14 mouse cellular contexts compared by ENCODE assay signal in the genomic region with DNA sequence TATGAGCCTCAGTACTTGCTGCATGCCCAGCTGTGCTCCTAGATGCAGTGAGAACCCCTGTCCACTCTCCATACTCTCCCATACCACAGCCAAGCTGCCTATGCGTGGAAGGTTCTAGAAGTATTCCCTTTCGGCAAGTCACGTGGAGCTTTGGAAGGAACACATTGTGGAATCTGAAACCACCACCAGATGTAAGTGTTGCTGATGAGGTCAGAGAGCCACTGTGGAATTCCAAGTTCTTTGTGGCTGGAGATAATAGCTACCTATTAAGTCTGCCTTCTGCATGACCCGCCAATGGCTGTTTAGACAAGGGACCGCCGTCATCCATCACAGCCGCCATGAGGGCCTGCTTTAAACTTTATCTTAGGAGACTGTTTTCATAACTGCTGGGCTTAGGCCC.
DNase-seq lines count a peak whose midpoint lies in the region; ATAC-seq and TF ChIP-seq lines count a peak whose summit lies in the region.
"Had no signal": no experiment of that assay in that cellular context is flagged by ENCODE, and none has a peak within 500 bp of the region (broad histone marks: within the 10 kb centered on the region; RNA-seq: fewer than 3 reads in every experiment).

No protein-coding gene starts in this region.

- H3K9ac ChIP-seq in hindbrain, embryonic 11.5 days (ENCODE audit: low read depth, low read length), result no peak overlapping the region

- H3K27ac ChIP-seq in hindbrain, embryonic 10.5 days, result peak overlapping the region; percentile 24; the same call in 1 of the 2 replicates
- H3K27ac ChIP-seq in hindbrain, embryonic 11.5 days (ENCODE audit: low read depth, low read length), result no peak overlapping the region
- H3K27ac ChIP-seq in embryonic facial prominence, embryonic 10.5 days (replicated peaks), result peak overlapping the region; percentile 61
- no peak overlapping the region for H3K27ac ChIP-seq in left cerebral cortex, adult 2 months

- peaks cover 32% of the 10 kb centered on the region for H3K4me1 ChIP-seq in hindbrain, embryonic 10.5 days (replicated peaks)
- H3K4me1 ChIP-seq in hindbrain, embryonic 11.5 days (replicated peaks; ENCODE audit: control insufficient read depth, insufficient read depth, low read length), result no peaks in the 10 kb centered on the region
- H3K4me1 ChIP-seq in embryonic facial prominence, embryonic 10.5 days, result peaks cover 17% of the 10 kb centered on the region

- TF ChIP-seq CTCF in left cerebral cortex, adult 2 months (IDR thresholded peaks at IDR 0.05), result no peak

- 72% methylated on average over 7 of the region's 7 CpGs for WGBS in hindbrain, embryonic 10.5 days
- WGBS in hindbrain, embryonic 11.5 days, result 50% methylated on average over 7 of the region's 7 CpGs
- WGBS in embryonic facial prominence, embryonic 10.5 days, result 52% methylated on average over 7 of the region's 7 CpGs

- H3K9me3 ChIP-seq in hindbrain, embryonic 10.5 days, result peaks cover 12% of the 10 kb centered on the region
- H3K9me3 ChIP-seq in hindbrain, embryonic 11.5 days (ENCODE audit: control insufficient read depth, low read length), result no peaks in the 10 kb centered on the region
- H3K9me3 ChIP-seq in embryonic facial prominence, embryonic 10.5 days, result peaks cover 14% of the 10 kb centered on the region

- intact Hi-C loops in left cerebral cortex, adult 2 months (cut with DNase I), result no loop called here

- H3K4me2 ChIP-seq in hindbrain, embryonic 11.5 days (replicated peaks; ENCODE audit: low read depth, low read length), result no peak overlapping the region

- no peaks in the 10 kb centered on the region for H3K27me3 ChIP-seq in hindbrain, embryonic 10.5 days (ENCODE audit: insufficient read depth, poor library complexity, severe bottlenecking)
- no peaks in the 10 kb centered on the region for H3K27me3 ChIP-seq in hindbrain, embryonic 11.5 days (ENCODE audit: control insufficient read depth, insufficient read depth, low read length)
- no peaks in the 10 kb centered on the region for H3K27me3 ChIP-seq in embryonic facial prominence, embryonic 10.5 days (replicated peaks; ENCODE audit: low read depth, poor library complexity, severe bottlenecking)
- H3K27me3 ChIP-seq: CH12.LX had no signal

- ATAC-seq in hindbrain, embryonic 11.5 days (ENCODE audit: low FRiP score), result no peak

- H3K4me3 ChIP-seq in hindbrain, embryonic 10.5 days, result no peak overlapping the region
- H3K4me3 ChIP-seq in hindbrain, embryonic 11.5 days (ENCODE audit: low read depth, low read length), result no peak overlapping the region
- no peak overlapping the region for H3K4me3 ChIP-seq in embryonic facial prominence, embryonic 10.5 days
- H3K4me3 ChIP-seq in left cerebral cortex, adult 2 months, result no peak overlapping the region

- H3K36me3 ChIP-seq in hindbrain, embryonic 10.5 days, result no peaks in the 10 kb centered on the region
- H3K36me3 ChIP-seq in hindbrain, embryonic 11.5 days (ENCODE audit: control insufficient read depth, insufficient read depth, low read length), result no peaks in the 10 kb centered on the region
- H3K36me3 ChIP-seq in embryonic facial prominence, embryonic 10.5 days (replicated peaks), result no peaks in the 10 kb centered on the region

- DNase-seq in hindbrain, embryonic 10.5 days (ENCODE audit: low spot score), result no peak
- no peak for DNase-seq in hindbrain, embryonic 11.5 days (ENCODE audit: low spot score)
- peak; percentile 20 for DNase-seq in Muller cell, postnatal 12 days (ENCODE audit: inconsistent ontology term)
- DNase-seq in embryonic facial prominence, embryonic 10.5 days (ENCODE audit: low spot score), result peak; percentile 59
- DNase-seq in mesoderm, embryonic 11.5 days (ENCODE audit: low read depth, low spot score), result peak; percentile 68
- no peak for DNase-seq in left cerebral cortex, adult 2 months (ENCODE audit: extremely low spot score in 1 of 2, low spot score in 2 of 2)
- DNase-seq in right cerebral cortex, postnatal 10 days (ENCODE audit: low spot score in 2 of 2), result no peak
- DNase-seq: cerebellum, adult 2 months; heart, postnatal 10 days; kidney, postnatal 10 days; lung, postnatal 14 days; spleen, adult 18-20 months; thymus, postnatal 25 days had no signal

Comparison
In these comparisons a context has a peak if more than half of its experiments do, and no peak if none do; other contexts are left out.
1. H3K27ac ChIP-seq: peak in hindbrain, embryonic 10.5 days (single experiment) and embryonic facial prominence, embryonic 10.5 days (single experiment); none in hindbrain, embryonic 11.5 days (single experiment) and left cerebral cortex, adult 2 months (single experiment).
2. DNase-seq: peak in Muller cell, postnatal 12 days (single experiment), embryonic facial prominence, embryonic 10.5 days (single experiment) and mesoderm, embryonic 11.5 days (single experiment); none in hindbrain, embryonic 10.5 days (single experiment), hindbrain, embryonic 11.5 days (single experiment), left cerebral cortex, adult 2 months (0 of 2) and right cerebral cortex, postnatal 10 days (0 of 2).